Mouse (Mus musculus) intestine, embryonic 14.5 days (tissue): ENCODE results near the gene Itih4. TPM values are rescaled to one million over a fixed set of nuclear protein-coding genes. Genes with fewer than 3 reads are reported as not detected.

Experiments
- ATAC-seq: fragments of 200-750 bp; cut with Nextera tagmentation; replicated peaks from 2 replicates; pipeline ENCODE4 v1.8.0; 2017; ENCODE audit warnings: low read depth, moderate number of reproducible peaks, moderate TSS enrichment, moderate library complexity; ENCODE audit not compliant: low FRiP score, low TSS enrichment
- DNase-seq: peaks from one replicate; pipeline ENCODE4 v3.0.0-alpha.2; 2018; ENCODE audit warnings: low spot score
- H3K27ac ChIP-seq: fragments of 300-500 bp; sonication (generic); 2 replicates; pipeline ENCODE4 v1.5.1; 2014; ENCODE audit warnings: low read depth, mild to moderate bottlenecking, control low read depth
- H3K27me3 ChIP-seq: fragments of 300-500 bp; sonication (generic); replicated peaks from 2 replicates; pipeline ENCODE4 v1.6.1; 2014; ENCODE audit warnings: low read length, control low read depth; ENCODE audit not compliant: control insufficient read depth, insufficient read depth
- H3K36me3 ChIP-seq: fragments of 300-500 bp; sonication (generic); 2 replicates; pipeline ENCODE4 v1.6.1; 2014; ENCODE audit warnings: low read length, control low read depth; ENCODE audit not compliant: control insufficient read depth, insufficient read depth
- H3K4me1 ChIP-seq: fragments of 300-500 bp; sonication (generic); replicated peaks from 2 replicates; pipeline ENCODE4 v1.6.1; 2014; ENCODE audit warnings: low read length, control low read depth, mixed read lengths; ENCODE audit not compliant: control insufficient read depth, insufficient read depth
- H3K4me2 ChIP-seq: fragments of 300-500 bp; sonication (generic); 2 replicates; pipeline ENCODE4 v1.6.1; 2014; ENCODE audit warnings: low read length
- H3K4me3 ChIP-seq: fragments of 300-500 bp; sonication (generic); 2 replicates; pipeline ENCODE4 v1.5.1; 2014; ENCODE audit warnings: low read depth, low read length, control low read depth, mixed read lengths
- H3K9ac ChIP-seq: fragments of 300-500 bp; sonication (generic); 2 replicates; pipeline ENCODE4 v1.6.1; 2014; ENCODE audit warnings: mild to moderate bottlenecking, low read length
- H3K9me3 ChIP-seq: fragments of 300-500 bp; sonication (generic); 2 replicates; pipeline ENCODE4 v1.6.1; 2016; ENCODE audit warnings: low read length, control low read depth; ENCODE audit not compliant: control insufficient read depth
- WGBS: fragments of 180-500 bp; shearing (Covaris S2); extraction: QIAGEN DNeasy Blood & Tissue Kit; methylation state at CpG from one replicate; pipeline ENCODE4 v1.1.7; 2014; 5-methylcytosine and 5-hydroxymethylcytosine counted together
- polyA plus RNA-seq: library from polyadenylated mRNA; unstranded; fragments of >200 nt; fragmentation: Nextera tagmentation; extraction: Ambion mirVana; gene quantifications from 2 replicates; pipeline ENCODE4 v1.2.1, GENCODE M21; 2014

The Itih4 gene
- polyA plus RNA-seq, 1 experiment from 2014 or later, result 0.05 TPM

GRCm38 (mm10) chr14:30881718-30882108 is 4.6 kb upstream of the Itih4 start:
- no peak for ATAC-seq

GRCm38 (mm10) chr14:30885298-30885697 is 978 bp upstream of the Itih4 start:
- no peaks in the 10 kb centered on the region for H3K36me3 ChIP-seq
- peaks cover 6% of the 10 kb centered on the region for H3K4me1 ChIP-seq
- no peak overlapping the region for H3K4me2 ChIP-seq
- WGBS, result 8% methylated on average over 3 of the region's 3 CpGs
- DNase-seq (no peak), ATAC-seq (no peak)
- no peaks in the 10 kb centered on the region for H3K27me3 ChIP-seq
- no peaks in the 10 kb centered on the region for H3K9me3 ChIP-seq
- no peak overlapping the region for H3K4me3 ChIP-seq
- no peak overlapping the region for H3K9ac ChIP-seq
- H3K27ac ChIP-seq, result no peak overlapping the region

More at GRCm38 (mm10) chr14:30881718-30882108, 4.6 kb upstream of the Itih4 start:
- DNase-seq, result no peak
- Histone ChIP-seq H3K27ac (no peak overlapping the region), H3K4me1 (peaks cover 7% of the 10 kb centered on the region), H3K9ac (no peak overlapping the region), H3K9me3 (no peaks in the 10 kb centered on the region), H3K4me3 (no peak overlapping the region), H3K36me3 (no peaks in the 10 kb centered on the region), H3K4me2 (no peak overlapping the region), H3K27me3 (no peaks in the 10 kb centered on the region)
- WGBS, result 87% methylated on average over 3 of the region's 3 CpGs

DNA sequence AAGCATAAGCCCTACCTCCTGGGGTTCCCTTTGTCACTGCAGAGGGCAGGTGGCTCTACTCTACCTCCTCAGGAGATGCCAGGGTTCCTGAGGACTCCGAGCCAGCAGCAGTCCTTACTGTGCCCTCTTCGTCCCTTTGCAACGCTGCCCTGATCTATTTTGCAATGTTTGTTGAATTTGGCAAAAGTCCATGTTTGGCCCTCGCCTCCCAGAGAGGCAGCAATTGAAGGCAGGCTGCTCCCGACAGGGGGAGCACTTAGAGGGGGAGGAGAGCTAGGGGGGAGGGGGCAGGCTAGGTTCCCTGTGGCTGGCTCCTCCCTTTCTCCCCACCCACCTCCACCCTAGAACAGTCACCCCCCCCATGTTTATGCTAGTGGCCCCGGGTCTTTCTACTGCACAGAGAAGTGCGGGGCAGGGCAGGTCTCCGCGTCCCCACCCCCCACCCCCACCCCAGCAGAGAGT is 2.0 kb downstream of the Itih4 start:
- H3K9me3 ChIP-seq, result no peaks in the 10 kb centered on the region
- DNase-seq, result no peak
- WGBS, result 10% methylated on average over 8 of the region's 9 CpGs

GRCm38 (mm10) chr14:30899972-30900371 is 13.7 kb downstream of the Itih4 start:
- no peaks in the 10 kb centered on the region; the same call in 1 of the 2 replicates for H3K9me3 ChIP-seq
- DNase-seq, result no peak
- H3K4me3 ChIP-seq, result no peak overlapping the region
- no peaks in the 10 kb centered on the region for H3K4me1 ChIP-seq
- no peaks in the 10 kb centered on the region for H3K27me3 ChIP-seq
- H3K4me2 ChIP-seq, result no peak overlapping the region
- 67% methylated on average over 3 of the region's 3 CpGs for WGBS
- no peak overlapping the region for H3K9ac ChIP-seq
- ATAC-seq, result no peak
- no peak overlapping the region for H3K27ac ChIP-seq
- H3K36me3 ChIP-seq, result no peaks in the 10 kb centered on the region

More for the DNA sequence above, 2.0 kb downstream of the Itih4 start:
- Histone ChIP-seq H3K9ac (no peak overlapping the region), H3K4me2 (peak overlapping the region; percentile 31), H3K36me3 (no peaks in the 10 kb centered on the region), H3K27me3 (no peaks in the 10 kb centered on the region), H3K4me3 (no peak overlapping the region), H3K4me1 (peaks cover 6% of the 10 kb centered on the region), H3K27ac (no peak overlapping the region)
- ATAC-seq, result 0 out of 2 replicates have a peak, but pooled peaks have one; percentile 32

GRCm38 (mm10) chr14:30902628-30903027 is 16.4 kb downstream of the Itih4 start:
- no peaks in the 10 kb centered on the region for H3K27me3 ChIP-seq
- DNase-seq (no peak), ATAC-seq (no peak)
- no peak overlapping the region for H3K4me3 ChIP-seq
- WGBS, result 93% methylated on average over 5 of the region's 5 CpGs
- H3K9ac ChIP-seq, result no peak overlapping the region
- H3K4me2 ChIP-seq, result no peak overlapping the region
- H3K4me1 ChIP-seq, result no peaks in the 10 kb centered on the region
- no peaks in the 10 kb centered on the region; the same call in 1 of the 2 replicates for H3K9me3 ChIP-seq
- no peaks in the 10 kb centered on the region for H3K36me3 ChIP-seq
- H3K27ac ChIP-seq, result no peak overlapping the region

- ATAC-seq, result no peak
- WGBS, result 67% methylated on average over 3 of the region's 3 CpGs
Observed at GRCm38 (mm10) chr14:30903036-30903435, 16.8 kb downstream of the Itih4 start.

DNA sequence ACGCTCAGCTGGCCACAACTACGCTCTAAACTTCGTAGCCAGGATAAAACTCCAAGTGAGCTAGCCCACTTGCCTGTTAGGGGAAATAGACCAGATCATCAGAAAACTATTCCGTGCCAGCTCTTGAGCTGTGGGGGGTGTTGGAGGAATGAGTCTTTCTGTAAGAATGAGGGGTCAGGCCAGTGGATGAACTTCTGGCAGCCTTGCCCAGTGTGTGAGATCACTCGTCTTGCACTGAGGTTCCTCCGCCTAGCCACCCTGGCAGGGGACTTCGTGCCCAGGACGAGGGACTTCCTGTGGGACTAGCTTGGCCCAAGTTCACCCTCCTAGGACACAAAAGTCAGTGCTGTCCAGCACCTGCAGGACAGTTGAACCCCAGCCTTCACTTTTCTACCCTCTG is 18.0 kb downstream of the Itih4 start:
- no peak for DNase-seq
- Histone ChIP-seq H3K27ac (no peak overlapping the region), H3K4me1 (no peaks in the 10 kb centered on the region), H3K27me3 (no peaks in the 10 kb centered on the region), H3K4me3 (no peak overlapping the region), H3K9ac (no peak overlapping the region), H3K4me2 (no peak overlapping the region), H3K36me3 (no peaks in the 10 kb centered on the region), H3K9me3 (no peaks in the 10 kb centered on the region; the same call in 1 of the 2 replicates)
- no peak for ATAC-seq
- WGBS, result 86% methylated on average over 8 of the region's 8 CpGs

More at GRCm38 (mm10) chr14:30903036-30903435, 16.8 kb downstream of the Itih4 start:
- Histone ChIP-seq H3K27ac (no peak overlapping the region), H3K4me3 (no peak overlapping the region), H3K4me1 (no peaks in the 10 kb centered on the region), H3K9me3 (no peaks in the 10 kb centered on the region; the same call in 1 of the 2 replicates), H3K36me3 (no peaks in the 10 kb centered on the region), H3K9ac (no peak overlapping the region), H3K27me3 (no peaks in the 10 kb centered on the region), H3K4me2 (no peak overlapping the region)
- DNase-seq, result no peak

- Histone ChIP-seq H3K27me3 (no peaks in the 10 kb centered on the region), H3K4me3 (no peak overlapping the region), H3K4me1 (no peaks in the 10 kb centered on the region), H3K4me2 (no peak overlapping the region), H3K27ac (no peak overlapping the region), H3K36me3 (no peaks in the 10 kb centered on the region), H3K9me3 (no peaks in the 10 kb centered on the region), H3K9ac (no peak overlapping the region)
- ATAC-seq (no peak), DNase-seq (no peak)
- 92% methylated on average over 6 of the region's 6 CpGs for whole genome bisulfite sequencing
Observed at GRCm38 (mm10) chr14:30906001-30906400, 19.7 kb downstream of the Itih4 start.

GRCm38 (mm10) chr14:30907814-30908265 is 21.6 kb downstream of the Itih4 start:
- H3K27me3 ChIP-seq, result no peaks in the 10 kb centered on the region
- H3K4me2 ChIP-seq, result no peak overlapping the region
- ATAC-seq (no peak), DNase-seq (no peak)
- 52% methylated on average over 3 of the region's 3 CpGs for WGBS
- no peaks in the 10 kb centered on the region for H3K9me3 ChIP-seq
- no peaks in the 10 kb centered on the region for H3K36me3 ChIP-seq
- H3K9ac ChIP-seq, result no peak overlapping the region
- no peak overlapping the region for H3K4me3 ChIP-seq
- H3K4me1 ChIP-seq, result no peaks in the 10 kb centered on the region
- H3K27ac ChIP-seq, result no peak overlapping the region
